Mouse (Mus musculus): ENCODE results near the gene Zfp654.

DNA sequence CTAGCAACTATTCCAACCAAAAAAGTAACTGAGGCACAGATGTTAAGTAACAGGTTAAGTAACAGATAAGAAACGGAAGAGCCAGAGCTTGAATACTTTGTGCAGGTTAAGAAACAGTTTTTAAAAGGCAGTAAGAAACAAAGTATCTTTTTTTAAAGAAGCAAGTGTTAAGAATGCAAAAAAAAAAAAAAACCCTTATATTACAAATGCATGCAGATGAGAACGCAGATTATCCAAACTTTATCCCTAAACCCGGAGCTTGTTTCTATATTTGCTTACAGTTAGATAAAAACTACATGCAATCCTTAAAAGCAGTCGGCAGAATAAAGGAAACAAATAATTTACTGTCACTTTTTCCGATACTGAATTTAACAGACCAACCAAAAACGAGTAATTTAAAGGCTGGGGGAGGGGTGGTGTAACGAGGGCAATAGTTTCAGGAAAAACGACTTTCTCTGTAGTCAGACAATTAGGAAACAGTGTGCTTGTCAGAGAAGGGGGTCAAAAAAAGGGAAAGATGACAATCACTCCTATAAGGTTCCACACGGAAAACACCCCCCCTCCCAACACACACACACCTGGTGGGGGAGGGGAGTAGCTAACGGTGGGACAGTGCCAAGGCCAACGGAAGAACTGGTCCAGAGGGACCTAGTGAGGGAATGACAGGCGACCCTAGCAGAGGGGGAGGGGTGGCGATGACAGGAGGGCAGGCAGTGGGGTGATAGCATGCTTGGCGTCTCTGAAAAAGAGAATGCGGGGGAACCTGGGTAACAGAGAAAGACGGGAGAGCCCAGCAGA lies 966 bp downstream of the Zfp654 start:
- TF ChIP-seq CTCF (IDR thresholded peaks at IDR 0.05; ENCODE audit: low read depth), result no peak
- no peak for TF ChIP-seq EP300 (optimal IDR thresholded peaks at IDR 0.05)

All from stomach, postnatal 0 days (tissue).